Mouse (Mus musculus) layer of hippocampus, adult 2 months (tissue): ENCODE measurements around the gene Zfp512b. TPM values are rescaled to one million over a fixed set of nuclear protein-coding genes. Genes with fewer than 3 reads are reported as not detected.

Experiments used
- DNase-seq, 2 experiments: peaks; one replicate each; pipeline ENCODE4 v3.0.0; 2022; ENCODE audit warnings: low spot score in 2 of 2
- H3K27ac ChIP-seq: fragments of 200-600 bp; 2 replicates; pipeline ENCODE4 v1.8.1; 2022
- H3K4me3 ChIP-seq: fragments of 200-600 bp; 2 replicates; pipeline ENCODE4 v1.8.1; 2022; ENCODE audit warnings: mild to moderate bottlenecking
- CTCF ChIP-seq: fragments of 200-600 bp; conservative IDR thresholded peaks from 2 replicates; pipeline ENCODE4 v1.8.1; 2022; ENCODE audit warnings: antibody characterized with exemption, mild to moderate bottlenecking, moderate library complexity
- total RNA-seq, 2 experiments: library from RNA; stranded (reverse); gene quantifications; 2 replicates each; pipeline ENCODE4 v1.2.3; 2021

Zfp512b gene
- total RNA-seq, 2 experiments from 2014 or later: 102 to 103 TPM

DNA sequence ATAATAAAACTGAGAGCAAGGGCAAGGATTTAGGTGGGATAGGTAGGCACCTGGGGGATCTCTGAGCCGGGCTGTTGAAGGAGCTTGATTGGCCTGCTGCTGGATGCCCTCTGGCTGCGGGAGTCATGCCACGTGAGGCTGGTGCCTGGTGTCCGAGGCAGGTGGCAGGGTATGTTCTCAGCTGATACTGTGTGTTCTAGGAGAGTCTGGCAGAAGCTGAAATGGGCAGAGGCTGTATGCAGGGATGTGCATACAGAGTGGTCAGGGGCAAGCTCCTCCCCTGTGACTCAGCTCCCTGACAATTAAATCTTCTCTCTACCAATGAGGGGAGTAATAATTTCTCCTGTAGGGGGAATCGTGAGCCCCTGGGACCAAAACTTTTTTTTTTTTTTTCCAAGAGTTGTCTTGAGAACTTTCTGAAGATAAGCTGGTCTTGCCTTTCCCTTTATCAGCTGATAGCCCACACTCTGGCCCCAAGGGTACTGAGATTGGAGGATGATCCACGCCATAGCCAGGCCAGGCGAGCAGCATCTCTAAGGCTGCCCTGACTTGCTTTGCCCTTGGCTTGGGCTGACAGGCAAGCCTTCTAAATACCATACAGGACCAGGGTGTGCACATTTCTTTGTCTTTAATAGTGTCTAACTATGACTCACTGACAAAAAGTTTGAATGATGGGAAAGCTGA, 4.9 kb upstream of the Zfp512b start:
- H3K4me3 ChIP-seq: no peak overlapping the region
- no peak for DNase-seq
- H3K27ac ChIP-seq: no peak overlapping the region
- TF ChIP-seq CTCF: peak; percentile 61

DNA sequence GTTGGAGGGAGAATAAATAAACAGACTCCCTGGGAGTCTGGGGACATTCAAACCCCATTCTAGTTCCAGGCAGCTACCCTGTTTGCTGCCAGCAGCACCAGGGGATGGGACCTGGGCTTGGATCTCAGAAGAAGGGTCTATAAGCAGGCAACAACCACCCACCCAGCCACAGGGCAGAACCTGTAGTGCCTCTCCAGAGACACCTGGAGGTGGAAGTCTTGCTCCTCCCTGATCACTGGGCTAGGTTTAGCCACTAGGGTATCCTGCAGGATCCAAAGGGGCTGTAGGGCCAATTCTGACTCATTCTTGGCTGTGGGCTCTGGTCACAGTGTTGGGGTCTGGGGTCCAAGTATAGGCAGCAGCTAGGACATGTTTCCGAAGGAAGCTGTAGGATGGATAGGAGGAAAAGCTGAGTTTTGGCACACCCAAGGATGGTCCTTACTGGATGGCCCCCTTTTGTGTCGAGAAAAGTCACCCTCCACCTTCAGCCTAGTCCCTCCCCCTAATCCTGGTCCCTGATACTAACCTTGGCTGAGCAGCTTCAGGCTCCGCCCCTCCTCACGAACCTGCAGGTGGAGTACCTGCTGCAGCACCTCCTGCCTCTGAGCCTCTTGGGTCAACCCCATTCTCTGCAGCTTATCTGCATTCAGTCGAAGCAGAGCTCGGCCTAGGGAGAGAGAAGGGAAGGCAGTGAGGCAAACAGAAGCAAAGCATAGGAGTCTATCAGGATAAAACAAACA, 3.8 kb upstream of the Zfp512b start:
- TF ChIP-seq CTCF: no peak
- no peak overlapping the region for H3K27ac ChIP-seq
- no peak for DNase-seq
- H3K4me3 ChIP-seq: no peak overlapping the region

DNA sequence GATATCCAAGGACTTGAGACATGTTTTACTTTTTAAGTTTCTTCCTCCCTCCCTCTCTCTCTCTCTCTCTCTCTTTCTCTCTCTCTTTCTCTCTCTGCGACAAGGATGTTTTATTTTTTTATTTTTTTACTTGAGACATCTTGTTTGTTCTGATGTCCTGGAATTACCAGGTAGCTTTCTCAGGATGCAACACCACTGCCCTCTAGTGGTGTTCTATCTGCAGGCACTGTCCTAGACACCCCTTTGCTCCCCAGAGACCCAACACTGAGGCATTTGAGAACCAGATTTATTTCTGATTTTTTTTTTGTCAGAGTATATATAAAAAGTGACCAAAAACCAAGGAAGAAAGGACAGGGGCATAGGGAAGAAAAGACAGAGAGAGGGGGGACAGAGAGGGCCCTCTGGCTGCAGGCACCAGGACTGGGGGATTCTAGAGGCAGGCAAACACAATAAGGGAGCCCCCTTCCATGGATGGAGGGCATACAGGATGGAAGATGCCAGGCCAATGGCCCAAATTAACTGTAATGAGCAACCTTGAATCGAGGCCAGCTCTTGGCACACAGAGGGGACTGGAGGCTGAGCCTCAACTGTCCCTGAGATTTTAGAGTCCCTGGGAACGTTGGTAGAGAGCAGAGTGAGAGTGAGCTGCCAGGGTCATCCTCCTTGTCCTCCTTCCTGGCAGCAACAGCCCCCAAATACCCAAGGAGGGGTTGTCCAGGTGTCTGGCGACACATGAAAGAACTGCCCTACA, 2.5 kb upstream of the Zfp512b start:
- Histone ChIP-seq H3K27ac (no peak overlapping the region), H3K4me3 (no peak overlapping the region)
- DNase-seq: peak in 1 of 2 experiments; percentile 67
- peak; percentile 87 for TF ChIP-seq CTCF

- DNase-seq: no peak
- Histone ChIP-seq H3K27ac (no peak overlapping the region), H3K4me3 (no peak overlapping the region)
- TF ChIP-seq CTCF: no peak; the same call in 1 of the 2 replicates
Observed at GRCm38 (mm10) chr2:181593937-181594336, 1.3 kb upstream of the Zfp512b start.

GRCm38 (mm10) chr2:181593042-181593421, 429 bp upstream of the Zfp512b start:
- no peak for DNase-seq
- no peak for TF ChIP-seq CTCF
- peak overlapping the region; percentile 77 for H3K4me3 ChIP-seq
- peak overlapping the region; percentile 95 for H3K27ac ChIP-seq

DNA sequence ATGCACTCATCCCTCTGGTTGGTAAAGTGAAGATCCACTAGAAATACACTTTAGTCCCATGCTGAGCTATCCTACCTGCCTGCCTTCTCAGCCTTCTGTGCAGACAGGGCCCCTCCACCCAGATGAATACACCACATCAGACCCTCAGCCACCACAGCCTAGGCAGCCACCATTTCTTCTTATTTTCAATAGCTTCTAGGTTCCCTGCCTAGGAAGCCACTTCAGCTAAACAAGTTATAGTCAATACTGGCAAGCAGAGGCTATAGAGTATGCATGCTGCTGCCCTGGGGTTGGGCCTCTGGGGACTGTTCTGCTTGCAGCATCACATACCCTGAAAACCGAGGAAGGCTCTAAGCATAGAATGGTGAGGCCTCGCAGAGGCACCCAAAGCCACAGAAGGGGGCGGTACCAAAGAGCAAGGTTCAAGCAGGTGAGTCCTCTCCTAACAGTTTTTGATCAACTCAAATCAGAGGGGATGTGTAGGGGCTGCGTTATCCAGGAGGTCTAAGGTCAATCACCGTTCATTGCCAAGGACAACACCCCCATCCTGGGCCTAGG, 996 bp downstream of the Zfp512b start, which contains the start of gene Prpf6:
Gene Prpf6 (plus strand): TSS at position 341 of the 558 bp plus-strand sequence.
- TF ChIP-seq CTCF: no peak
- no peak for DNase-seq
- H3K4me3 ChIP-seq: peak within 1 kb of the TSS; percentile 77

DNA sequence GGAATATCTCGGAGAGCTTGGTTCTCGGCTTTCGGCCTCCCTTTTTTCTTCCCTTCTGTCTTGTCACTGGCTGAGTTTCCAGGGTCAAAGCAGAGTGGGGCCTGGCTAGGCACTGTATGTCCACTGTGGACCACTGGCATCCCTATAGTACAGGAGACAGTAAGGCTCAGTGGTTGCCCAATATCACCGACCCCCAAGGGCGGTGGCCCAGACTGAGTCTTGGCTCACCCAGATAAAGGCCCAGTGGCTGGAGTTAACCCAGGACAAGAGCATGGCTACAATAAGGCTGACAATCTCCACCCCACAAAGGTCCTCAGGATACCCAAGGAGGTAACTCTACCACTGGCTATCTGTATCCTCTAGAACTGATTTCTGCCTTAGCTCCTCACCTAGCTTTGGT, 2.1 kb downstream of the Zfp512b start:
- no peak for DNase-seq
- Histone ChIP-seq H3K4me3 (no peak overlapping the region; the same call in 1 of the 2 replicates), H3K27ac (no peak overlapping the region)
- TF ChIP-seq CTCF: no peak

More for the DNA sequence above, 996 bp downstream of the Zfp512b start, which contains the start of gene Prpf6:
- peak within 1 kb of the TSS; percentile 95 for H3K27ac ChIP-seq

GRCm38 (mm10) chr2:181589732-181590105, 2.9 kb downstream of the Zfp512b start:
- Histone ChIP-seq H3K4me3 (no peak overlapping the region), H3K27ac (no peak overlapping the region)
- no peak for DNase-seq
- no peak for TF ChIP-seq CTCF

DNA sequence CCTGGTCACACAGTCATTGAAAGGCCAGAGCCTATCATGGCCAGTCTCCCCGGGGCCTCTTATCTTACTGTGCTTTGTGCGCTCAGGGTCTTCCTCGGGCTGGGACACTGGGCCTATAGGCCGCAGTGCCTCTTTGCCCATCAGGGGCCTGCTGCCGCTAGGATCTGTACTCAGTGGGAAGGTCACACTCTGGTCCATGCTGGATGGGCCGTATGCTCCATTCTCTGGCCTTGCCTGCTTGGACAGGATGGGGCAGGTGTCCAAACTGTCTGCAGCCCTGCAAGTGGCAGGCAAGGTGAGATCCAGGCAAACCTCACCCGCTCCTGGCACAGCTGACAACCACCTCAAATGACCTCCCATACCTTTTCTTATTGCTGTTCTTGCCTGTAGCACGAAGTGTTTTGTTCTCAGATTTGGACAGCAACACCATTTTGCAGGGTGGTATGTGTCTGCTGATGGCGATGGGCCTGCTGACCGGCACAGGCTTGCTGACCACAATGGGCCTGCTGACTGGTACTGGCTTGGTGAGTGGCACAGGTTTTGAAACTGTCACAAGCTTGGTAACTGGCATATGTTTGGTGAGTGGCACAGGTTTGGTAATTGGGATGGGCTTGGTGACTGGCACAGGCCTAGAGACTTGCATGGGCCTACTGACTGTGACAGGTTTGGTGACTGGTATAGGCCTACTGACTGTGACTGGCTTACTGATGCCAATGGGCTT, 3.4 kb downstream of the Zfp512b start:
- no peak overlapping the region for H3K4me3 ChIP-seq
- no peak for TF ChIP-seq CTCF
- DNase-seq: no peak
- no peak overlapping the region for H3K27ac ChIP-seq

DNA sequence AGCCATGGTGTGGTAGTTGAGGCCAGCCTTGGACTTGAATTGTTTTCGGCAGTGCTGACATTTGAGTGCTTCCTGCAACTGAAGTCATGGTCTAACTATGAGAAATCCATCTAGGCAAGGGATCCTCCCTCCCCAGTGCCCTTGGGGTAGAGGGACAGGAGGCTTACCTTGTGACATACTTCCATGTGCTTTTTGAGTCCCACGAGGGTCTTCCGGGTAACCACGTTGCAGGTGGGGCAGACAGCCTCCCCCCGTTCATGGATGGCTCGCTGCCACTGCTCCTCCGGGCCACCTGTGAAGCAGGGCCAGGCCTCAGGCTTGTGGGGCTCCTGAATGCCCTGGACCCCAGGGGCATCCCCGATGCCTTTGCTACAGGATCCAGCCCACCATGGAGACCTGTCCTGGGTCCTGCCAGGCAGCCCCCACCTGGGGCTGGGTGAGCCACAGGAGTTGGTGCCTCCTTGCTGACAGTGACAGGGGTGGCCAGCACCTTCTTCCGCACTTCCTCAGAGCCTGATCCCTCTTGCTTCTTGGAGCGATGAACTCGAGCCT, 4.3 kb downstream of the Zfp512b start:
- no peak for DNase-seq
- TF ChIP-seq CTCF: no peak
- Histone ChIP-seq H3K4me3 (no peak overlapping the region), H3K27ac (peak overlapping the region; percentile 18; the same call in 1 of the 2 replicates)

GRCm38 (mm10) chr2:181587796-181588195, 4.8 kb downstream of the Zfp512b start:
- no peak overlapping the region for H3K4me3 ChIP-seq
- no peak for DNase-seq
- H3K27ac ChIP-seq: peak overlapping the region; percentile 18; the same call in 1 of the 2 replicates
- no peak for TF ChIP-seq CTCF

GRCm38 (mm10) chr2:181586124-181586523, 6.5 kb downstream of the Zfp512b start:
- no peak for DNase-seq
- no peak overlapping the region for H3K4me3 ChIP-seq

More at GRCm38 (mm10) chr2:181586124-181586523, 6.5 kb downstream of the Zfp512b start:
- no peak for TF ChIP-seq CTCF
- no peak overlapping the region for H3K27ac ChIP-seq
